Mouse (Mus musculus) T-helper 17 cell (primary cell): ENCODE results near the gene Pif1.

Experiments
- in situ Hi-C, 2 experiments: fragments of 300-600 bp; cut with MboI, MseI; formaldehyde crosslinking; loops; 1 replicate in 1 of 2; 2 replicates in 1 of 2; pipeline ENCODE4 v1.15.1; 2025; ENCODE audit warnings: high pct_unique_total_duplicates in 2 of 2

Gene Pif1

GRCm38 (mm10) chr9:65586406-65587269, at the start of gene Pif1:
TSS of gene Pif1 (plus strand) at chr9:65587160.
- in situ Hi-C loops: no loop called here

- in situ Hi-C loops: loop anchor here in 1 of 2 experiments (5.0 kb wide), 1 partner anchor 39 kb away; no protein-coding TSS in a partner anchor
Observed at GRCm38 (mm10) chr9:65537901-65538630, 48.9 kb upstream of the Pif1 start.

- in situ Hi-C loops: loop anchor here in 1 of 2 experiments (5.0 kb wide), 1 partner anchor 38 kb away; no protein-coding TSS in a partner anchor
Observed at GRCm38 (mm10) chr9:65539697-65540096, 47.3 kb upstream of the Pif1 start.

GRCm38 (mm10) chr9:65541126-65542068, 45.6 kb upstream of the Pif1 start:
- in situ Hi-C loops: no loop called here

- in situ Hi-C loops: no loop called here
Observed at GRCm38 (mm10) chr9:65542111-65542524, 44.8 kb upstream of the Pif1 start.

GRCm38 (mm10) chr9:65545635-65546412, 41.1 kb upstream of the Pif1 start:
- in situ Hi-C loops: no loop called here

GRCm38 (mm10) chr9:65546413-65546695, 40.6 kb upstream of the Pif1 start:
- in situ Hi-C loops: no loop called here

GRCm38 (mm10) chr9:65547111-65547510, 39.8 kb upstream of the Pif1 start:
- in situ Hi-C loops: no loop called here

- in situ Hi-C loops: no loop called here
Observed at GRCm38 (mm10) chr9:65547844-65548243, 39.1 kb upstream of the Pif1 start.

GRCm38 (mm10) chr9:65548311-65548710, 38.6 kb upstream of the Pif1 start:
- in situ Hi-C loops: no loop called here

- in situ Hi-C loops: no loop called here
Observed at GRCm38 (mm10) chr9:65549139-65549538, 37.8 kb upstream of the Pif1 start.

- in situ Hi-C loops: no loop called here
Observed at GRCm38 (mm10) chr9:65549643-65550042, 37.3 kb upstream of the Pif1 start.

GRCm38 (mm10) chr9:65550079-65550831, 36.7 kb upstream of the Pif1 start:
- in situ Hi-C loops: no loop called here

- in situ Hi-C loops: no loop called here
Observed at GRCm38 (mm10) chr9:65551035-65551434, 35.9 kb upstream of the Pif1 start.

GRCm38 (mm10) chr9:65552141-65552540, 34.8 kb upstream of the Pif1 start:
- in situ Hi-C loops: no loop called here

GRCm38 (mm10) chr9:65552711-65553110, 34.2 kb upstream of the Pif1 start:
- in situ Hi-C loops: no loop called here

- in situ Hi-C loops: no loop called here
Observed at GRCm38 (mm10) chr9:65555001-65555405, 32.0 kb upstream of the Pif1 start.

GRCm38 (mm10) chr9:65555621-65556020, 31.3 kb upstream of the Pif1 start:
- in situ Hi-C loops: no loop called here

GRCm38 (mm10) chr9:65556349-65556748, 30.6 kb upstream of the Pif1 start:
- in situ Hi-C loops: no loop called here

- in situ Hi-C loops: no loop called here
Observed at GRCm38 (mm10) chr9:65556979-65557378, 30.0 kb upstream of the Pif1 start.
